Mouse (Mus musculus) lung, postnatal 0 days (tissue): ENCODE results near the gene Rhot2. TPM values are rescaled to one million over a fixed set of nuclear protein-coding genes. Genes with fewer than 3 reads are reported as not detected.
A peak's percentile ranks its signal among the peaks of the same experiment; 100 is the strongest.

Source experiments
- ATAC-seq: fragments of 200-750 bp; cut with Nextera tagmentation; 2 replicates; pipeline ENCODE4 v1.8.0; 2017; ENCODE audit warnings: moderate library complexity
- DNase-seq: peaks from one replicate; pipeline ENCODE4 v3.0.0-alpha.2; 2016; ENCODE audit warnings: low spot score
- H3K27ac ChIP-seq: fragments of 300-500 bp; sonication (generic); 2 replicates; pipeline ENCODE4 v1.5.1; 2014; ENCODE audit warnings: antibody characterized with exemption, mild to moderate bottlenecking, low read length, mixed read lengths
- H3K27me3 ChIP-seq: fragments of 300-500 bp; sonication (generic); replicated peaks from 2 replicates; pipeline ENCODE4 v1.6.1; 2014; ENCODE audit warnings: low read length, mixed read lengths; ENCODE audit not compliant: insufficient read depth
- H3K36me3 ChIP-seq: fragments of 300-500 bp; sonication (generic); 2 replicates; pipeline ENCODE4 v1.6.1; 2014; ENCODE audit warnings: low read length, mixed read lengths; ENCODE audit not compliant: insufficient read depth
- H3K4me1 ChIP-seq: fragments of 300-500 bp; sonication (generic); 2 replicates; pipeline ENCODE4 v1.6.1; 2014; ENCODE audit warnings: antibody characterized with exemption, low read depth, low read length, mixed read lengths; ENCODE audit not compliant: insufficient read depth
- H3K4me2 ChIP-seq: fragments of 300-500 bp; sonication (generic); replicated peaks from 2 replicates; pipeline ENCODE4 v1.6.1; 2014; ENCODE audit warnings: low read depth, mild to moderate bottlenecking, low read length, moderate library complexity, mixed read lengths
- H3K4me3 ChIP-seq: fragments of 300-500 bp; sonication (generic); 2 replicates; pipeline ENCODE4 v1.5.1; 2014; ENCODE audit warnings: low read depth, low read length
- H3K9ac ChIP-seq: fragments of 300-500 bp; sonication (generic); replicated peaks from 2 replicates; pipeline ENCODE4 v1.6.1; 2014; ENCODE audit warnings: low read depth, mild to moderate bottlenecking
- H3K9me3 ChIP-seq: fragments of 300-500 bp; sonication (generic); 2 replicates; pipeline ENCODE4 v1.6.1; 2016; ENCODE audit warnings: low read length, mixed read lengths
- CTCF ChIP-seq: IDR thresholded peaks from 2 replicates; pipeline ENCODE4 v1.5.1; 2016; ENCODE audit warnings: antibody characterized with exemption, mild to moderate bottlenecking
- EP300 ChIP-seq: IDR thresholded peaks from 2 replicates; pipeline ENCODE4 v1.6.1; 2016; ENCODE audit warnings: antibody characterized with exemption, mild to moderate bottlenecking, control low read depth
- WGBS: fragments of 180-500 bp; shearing (Covaris S2); extraction: QIAGEN DNeasy Blood & Tissue Kit; methylation state at CpG from one replicate; pipeline ENCODE4 v1.1.7; 2014; 5-methylcytosine and 5-hydroxymethylcytosine counted together
- polyA plus RNA-seq: library from polyadenylated mRNA; unstranded; fragments of >200 nt; fragmentation: Nextera tagmentation; extraction: Ambion mirVana; gene quantifications from 2 replicates; pipeline ENCODE4 v1.2.1, GENCODE M21; 2015

Gene Rhot2
- polyA plus RNA-seq, 1 experiment from 2014 or later, result 9.9 TPM

DNA sequence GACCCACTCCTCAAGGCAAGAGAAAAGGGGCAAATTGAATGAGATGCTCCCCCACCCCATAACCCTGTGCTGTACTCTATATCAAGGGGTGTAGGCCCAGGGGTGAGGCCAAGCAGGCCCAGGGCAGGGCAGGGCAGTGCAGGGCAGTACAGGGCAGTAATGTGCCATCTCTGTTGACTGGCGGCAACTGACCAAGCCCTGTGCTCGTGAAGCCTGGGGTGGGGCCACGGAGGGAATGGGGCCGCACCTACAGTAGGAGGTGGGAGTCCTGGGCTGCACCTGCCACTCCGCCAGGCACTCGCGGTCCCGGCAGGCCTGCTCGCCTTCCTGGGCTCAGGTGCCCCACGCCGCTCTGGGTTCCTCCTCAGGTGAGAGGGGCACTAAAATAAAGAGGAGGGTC lies 20.6 kb upstream of the Rhot2 start:
- WGBS, result 84% methylated on average over 11 of the region's 11 CpGs
- Histone ChIP-seq H3K36me3 (no peaks in the 10 kb centered on the region), H3K4me3 (no peak overlapping the region), H3K4me1 (peaks cover 4% of the 10 kb centered on the region; the same call in 1 of the 2 replicates), H3K27ac (no peak overlapping the region), H3K9ac (no peak overlapping the region), H3K9me3 (no peaks in the 10 kb centered on the region), H3K4me2 (no peak overlapping the region), H3K27me3 (no peaks in the 10 kb centered on the region)
- DNase-seq, result no peak
- TF ChIP-seq EP300 (no peak), CTCF (no peak)
- no peak for ATAC-seq

DNA sequence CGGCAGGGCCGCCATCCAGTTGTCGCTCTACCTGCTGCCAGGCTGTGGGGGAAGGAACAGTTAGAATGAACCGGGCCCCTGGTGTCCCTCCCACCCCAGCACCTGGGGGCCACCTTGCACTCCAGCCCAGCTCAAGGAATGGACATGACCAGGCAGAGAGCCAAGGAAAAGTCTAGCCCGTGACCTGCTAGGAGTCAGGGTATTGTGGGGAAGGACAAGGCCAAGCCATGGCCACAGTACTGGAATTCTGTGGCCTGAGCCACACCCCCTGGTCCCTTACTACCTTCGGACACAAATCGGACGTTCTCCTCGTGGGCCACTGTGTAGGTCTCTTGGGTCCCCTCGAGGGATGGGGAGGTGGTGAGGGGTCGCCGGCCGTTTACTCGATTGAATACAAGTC lies 19.7 kb upstream of the Rhot2 start:
- Histone ChIP-seq H3K4me2 (no peak overlapping the region), H3K4me1 (peaks cover 4% of the 10 kb centered on the region; the same call in 1 of the 2 replicates), H3K9me3 (no peaks in the 10 kb centered on the region), H3K4me3 (no peak overlapping the region), H3K9ac (no peak overlapping the region), H3K27me3 (no peaks in the 10 kb centered on the region), H3K36me3 (no peaks in the 10 kb centered on the region), H3K27ac (no peak overlapping the region)
- DNase-seq (no peak), ATAC-seq (no peak)
- 91% methylated on average over 14 of the region's 14 CpGs for WGBS
- no peak for TF ChIP-seq CTCF
- no peak for TF ChIP-seq EP300

- no peak overlapping the region for H3K4me2 ChIP-seq
- peaks cover 4% of the 10 kb centered on the region; the same call in 1 of the 2 replicates for H3K4me1 ChIP-seq
- WGBS, result 84% methylated on average over 6 of the region's 6 CpGs
- no peaks in the 10 kb centered on the region for H3K9me3 ChIP-seq
- ATAC-seq (no peak), DNase-seq (no peak)
- H3K27me3 ChIP-seq, result no peaks in the 10 kb centered on the region
- H3K27ac ChIP-seq, result no peak overlapping the region
- no peak overlapping the region for H3K4me3 ChIP-seq
- H3K36me3 ChIP-seq, result no peaks in the 10 kb centered on the region
- no peak overlapping the region for H3K9ac ChIP-seq
- no peak for TF ChIP-seq CTCF
Observed at GRCm38 (mm10) chr17:25863681-25864080, 19.0 kb upstream of the Rhot2 start.

- Histone ChIP-seq H3K9me3 (no peaks in the 10 kb centered on the region), H3K36me3 (no peaks in the 10 kb centered on the region), H3K4me3 (peak overlapping the region; percentile 58), H3K4me1 (peaks cover 4% of the 10 kb centered on the region; the same call in 1 of the 2 replicates), H3K27me3 (no peaks in the 10 kb centered on the region), H3K9ac (peak overlapping the region; percentile 55), H3K4me2 (peak overlapping the region; percentile 92), H3K27ac (peak overlapping the region; percentile 71)
- TF ChIP-seq EP300 (no peak), CTCF (no peak)
- ATAC-seq (no peak; the same call in 1 of the 2 replicates), DNase-seq (no peak)
- WGBS, result 11% methylated on average over 6 of the region's 6 CpGs
Observed at GRCm38 (mm10) chr17:25861704-25862612, 17.3 kb upstream of the Rhot2 start.

DNA sequence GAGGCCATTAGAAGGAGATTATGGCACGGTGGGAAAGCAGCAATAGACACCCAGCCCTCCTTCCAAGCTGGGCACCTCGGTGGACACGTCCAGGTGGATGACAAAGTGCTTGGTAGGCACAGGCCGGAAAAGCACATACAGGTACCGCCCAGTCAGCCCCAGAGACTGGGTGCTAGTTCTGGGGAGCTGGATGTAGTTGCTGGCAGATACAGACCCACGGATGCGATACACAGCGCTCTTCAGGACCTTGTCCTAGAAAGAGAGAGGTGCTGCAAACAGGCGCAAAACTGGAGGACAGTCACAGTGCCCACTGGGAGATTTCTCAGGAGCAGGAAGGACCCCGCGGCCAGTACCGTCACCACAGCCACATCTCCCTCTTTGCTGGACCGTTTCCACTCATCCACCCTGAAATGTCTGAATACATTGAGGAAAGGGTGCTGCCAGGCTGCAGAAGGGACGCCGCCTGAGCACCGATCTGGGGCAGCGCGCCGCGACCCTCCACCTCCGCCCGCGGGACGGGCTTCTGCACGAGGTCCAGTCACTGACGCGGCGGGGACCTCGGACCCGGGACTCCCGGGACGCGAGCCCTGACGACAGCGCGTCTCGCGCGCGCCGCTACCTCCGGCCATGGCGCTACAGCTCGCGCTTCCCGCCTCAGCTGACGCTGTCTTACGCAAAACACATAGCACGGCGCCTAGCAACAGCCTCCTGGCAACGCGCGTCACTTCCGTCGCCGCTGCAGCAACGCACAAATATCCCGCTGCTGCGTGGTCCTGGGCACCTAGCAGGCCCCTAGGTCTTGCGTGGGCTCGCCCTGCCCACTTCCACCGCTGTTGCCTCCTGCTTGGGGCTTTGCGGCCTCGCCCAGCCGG lies 16.4 kb upstream of the Rhot2 start, which contains the start of gene Wdr90:
Gene Wdr90, minus strand, starts transcription at position 670 of the 872 bp plus-strand sequence.
- H3K4me2 ChIP-seq, result peak within 1 kb of the TSS; percentile 92
- no peaks in the 10 kb centered on the region for H3K36me3 ChIP-seq
- peaks cover 4% of the 10 kb centered on the region; the same call in 1 of the 2 replicates for H3K4me1 ChIP-seq
- peak within 1 kb of the TSS; percentile 58 for H3K4me3 ChIP-seq
- peak within 1 kb of the TSS; percentile 55 for H3K9ac ChIP-seq
- DNase-seq (peak; percentile 96), ATAC-seq (peak; percentile 98)
- H3K9me3 ChIP-seq, result no peaks in the 10 kb centered on the region
- TF ChIP-seq CTCF (peak; percentile 58), EP300 (no peak)
- H3K27me3 ChIP-seq, result no peaks in the 10 kb centered on the region
- WGBS, result 6% methylated on average over 61 of the region's 65 CpGs
- H3K27ac ChIP-seq, result peak within 1 kb of the TSS; percentile 71

- Histone ChIP-seq H3K9me3 (no peaks in the 10 kb centered on the region), H3K27me3 (no peaks in the 10 kb centered on the region), H3K27ac (no peak overlapping the region), H3K4me2 (no peak overlapping the region), H3K9ac (no peak overlapping the region), H3K4me3 (no peak overlapping the region), H3K36me3 (no peaks in the 10 kb centered on the region), H3K4me1 (peaks cover 4% of the 10 kb centered on the region; the same call in 1 of the 2 replicates)
- WGBS, result 90% methylated on average over 6 of the region's 6 CpGs
- TF ChIP-seq EP300 (no peak), CTCF (no peak)
- ATAC-seq, result no peak
- DNase-seq, result no peak
Observed at GRCm38 (mm10) chr17:25860229-25860628, 15.6 kb upstream of the Rhot2 start.
